Mouse (Mus musculus) lung, postnatal 0 days (tissue): ENCODE data around the gene Sin3b.

Experiments
- CTCF ChIP-seq: IDR thresholded peaks from 2 replicates; pipeline ENCODE4 v1.5.1; 2016; ENCODE audit warnings: antibody characterized with exemption, mild to moderate bottlenecking
- EP300 ChIP-seq: IDR thresholded peaks from 2 replicates; pipeline ENCODE4 v1.6.1; 2016; ENCODE audit warnings: antibody characterized with exemption, mild to moderate bottlenecking, control low read depth

DNA sequence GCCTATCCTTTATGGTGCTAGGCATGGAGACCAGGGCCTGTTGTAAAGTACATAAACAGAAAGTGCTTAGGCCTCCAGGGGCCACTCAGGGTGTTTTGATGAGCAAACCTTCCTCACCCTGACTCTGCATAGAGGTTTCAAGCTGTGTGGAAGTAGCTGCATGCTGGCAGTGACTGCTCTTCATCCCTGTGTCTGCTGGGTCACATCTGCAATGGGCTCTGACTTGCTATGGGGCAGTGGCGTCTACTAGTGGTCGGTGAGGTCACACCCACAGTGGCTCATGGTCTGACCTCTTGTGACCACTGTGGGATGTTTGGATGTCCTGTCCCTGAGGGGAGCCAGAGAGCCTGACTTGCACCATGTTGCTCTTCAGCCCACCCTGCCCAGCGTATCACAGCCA lies 28.0 kb downstream of the Sin3b start:
- TF ChIP-seq EP300: no peak
- peak; percentile 26 for TF ChIP-seq CTCF
